Mouse (Mus musculus) left cerebral cortex, adult 2 months (tissue): ENCODE measurements at regions not wholly inside any gene's neighbourhood (a gene's known extent, or its start where the extent isn't known, plus 50 kb on each side); places are given as distances from the start of the nearest gene placed in this dataset.

Experiments
- DNase-seq, 2 experiments: peaks; one replicate each; pipeline ENCODE4 v3.0.0; 2021 to 2022; ENCODE audit warnings: low spot score in 2 of 2, mixed read lengths in 1 of 2; ENCODE audit errors: extremely low spot score in 1 of 2
- H3K27ac ChIP-seq: fragments of 200-600 bp; 2 replicates; pipeline ENCODE4 v1.8.1; 2022
- H3K4me3 ChIP-seq: fragments of 200-600 bp; 2 replicates; pipeline ENCODE4 v1.8.1; 2022
- CTCF ChIP-seq: fragments of 200-600 bp; IDR thresholded peaks from 2 replicates; pipeline ENCODE4 v1.8.1; 2022; ENCODE audit warnings: antibody characterized with exemption, mild to moderate bottlenecking, moderate library complexity
- intact Hi-C: fragments of 180-260 bp; cut with DNase I; formaldehyde crosslinking; loops from one replicate; pipeline ENCODE4 v1.15.1; 2025

DNA sequence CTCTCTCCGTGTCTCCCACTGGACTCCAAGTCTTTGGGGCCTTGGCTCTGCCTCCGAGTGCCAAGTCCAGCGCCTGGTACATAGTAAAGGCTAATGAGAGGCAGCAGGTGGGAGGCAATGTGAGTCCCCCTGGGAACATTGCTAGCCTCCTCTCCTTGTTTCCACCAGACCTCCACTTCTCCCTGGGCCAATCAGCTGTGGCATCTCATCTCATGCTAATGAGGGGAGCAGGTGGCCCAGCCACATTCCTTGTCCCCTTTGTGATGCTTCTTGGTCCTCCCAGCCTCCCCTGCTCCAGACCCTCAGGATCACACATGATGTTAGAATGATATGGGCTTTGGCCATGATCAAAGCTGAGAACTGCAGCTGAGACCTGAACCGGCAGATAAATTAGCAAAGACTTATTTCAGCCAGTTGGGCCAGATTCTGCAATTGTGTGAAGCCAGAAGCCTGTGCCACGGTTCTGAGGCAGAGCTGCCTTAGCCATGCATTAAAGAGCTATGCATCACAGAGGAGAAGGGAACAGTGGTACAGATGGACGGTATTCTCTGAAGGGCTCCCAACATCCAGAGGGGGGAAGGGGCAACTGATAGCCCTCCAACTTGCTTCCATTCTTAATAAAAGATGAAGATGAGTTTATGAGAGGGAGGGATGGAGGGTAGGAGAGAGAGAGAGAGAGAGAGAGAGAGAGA, 208.0 kb upstream of the Id2 start:
- no peak for DNase-seq
- TF ChIP-seq CTCF, result no peak
- intact Hi-C loops, result no loop called here
- H3K27ac ChIP-seq, result no peak overlapping the region
- no peak overlapping the region for H3K4me3 ChIP-seq

DNA sequence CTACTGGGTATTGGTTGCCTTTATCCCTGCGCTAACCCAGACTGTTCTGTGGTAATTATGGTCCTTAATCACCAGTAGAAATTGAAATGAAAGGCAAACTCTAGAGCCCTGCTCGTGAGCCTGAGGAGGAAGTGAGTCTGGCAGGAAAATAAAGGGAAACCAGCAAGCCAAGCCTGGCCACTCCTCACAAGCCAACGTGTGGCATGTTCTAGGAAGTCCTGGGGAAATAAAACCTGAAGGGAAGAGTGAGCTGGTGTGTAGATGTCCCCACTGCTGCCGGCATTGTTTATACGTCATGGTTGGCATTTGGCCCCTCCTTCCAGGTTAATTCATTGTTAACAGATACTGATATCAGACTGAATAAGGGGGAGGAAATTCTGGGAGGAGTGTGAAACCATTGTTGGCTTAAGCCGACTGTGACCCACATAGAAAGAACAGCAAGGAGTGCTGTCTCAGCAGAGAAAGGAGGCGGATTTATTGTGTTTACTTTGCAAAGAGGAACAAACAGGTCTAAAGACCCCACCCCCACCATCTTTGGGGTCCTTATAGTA, 206.6 kb upstream of the Id2 start:
- Histone ChIP-seq H3K27ac (no peak overlapping the region), H3K4me3 (no peak overlapping the region)
- no peak for DNase-seq
- TF ChIP-seq CTCF, result no peak
- intact Hi-C loops, result no loop called here

- intact Hi-C loops, result no loop called here
- no peak for TF ChIP-seq CTCF
Measured at GRCm38 (mm10) chr12:25300804-25301390, 204.0 kb upstream of the Id2 start.

DNA sequence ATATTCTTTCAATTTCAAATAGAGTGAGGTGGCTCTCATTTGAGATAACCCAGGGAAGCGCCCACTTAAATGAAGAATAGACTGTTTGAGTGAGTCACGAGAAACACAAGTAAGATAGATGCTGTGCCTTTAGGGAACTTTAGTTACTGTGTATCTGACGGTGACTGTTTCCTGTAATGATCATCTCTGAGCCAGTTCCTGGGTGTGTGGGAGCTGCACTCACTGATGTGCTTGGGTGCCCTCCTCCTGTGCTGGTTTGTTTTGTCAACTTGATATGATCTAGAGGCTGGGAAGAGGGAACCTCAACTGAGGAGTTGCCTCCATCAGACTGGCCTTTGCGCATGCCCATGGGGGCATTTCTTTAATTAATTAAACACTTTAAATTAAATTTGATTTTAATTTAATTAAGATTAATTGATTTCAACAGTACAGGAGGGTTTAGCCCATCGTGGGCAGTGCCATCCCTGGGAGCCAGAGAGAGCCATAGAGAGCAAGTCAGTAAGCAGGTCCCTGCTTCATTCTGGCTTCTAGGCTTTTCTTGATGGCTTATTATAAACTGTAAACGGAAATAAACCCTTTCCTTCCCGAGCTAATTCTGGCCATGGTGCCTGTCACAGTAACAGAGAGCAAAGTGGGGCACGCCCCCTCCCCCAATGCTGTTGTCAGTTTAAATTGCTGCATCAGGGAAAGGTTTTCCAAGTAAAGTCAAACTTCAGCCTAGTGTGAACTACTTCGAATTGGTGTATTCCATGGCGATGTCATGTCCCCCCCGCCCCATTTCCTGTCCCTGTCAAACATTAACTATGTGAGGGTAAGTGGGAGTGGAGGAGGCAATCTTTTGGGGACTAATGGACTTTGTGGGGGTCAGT, 202.9 kb upstream of the Id2 start:
- TF ChIP-seq CTCF, result no peak
- Histone ChIP-seq H3K4me3 (no peak overlapping the region), H3K27ac (no peak overlapping the region)
- intact Hi-C loops, result no loop called here
- no peak for DNase-seq

More at GRCm38 (mm10) chr12:25300804-25301390, 204.0 kb upstream of the Id2 start:
- Histone ChIP-seq H3K4me3 (no peak overlapping the region), H3K27ac (no peak overlapping the region)
- no peak for DNase-seq

DNA sequence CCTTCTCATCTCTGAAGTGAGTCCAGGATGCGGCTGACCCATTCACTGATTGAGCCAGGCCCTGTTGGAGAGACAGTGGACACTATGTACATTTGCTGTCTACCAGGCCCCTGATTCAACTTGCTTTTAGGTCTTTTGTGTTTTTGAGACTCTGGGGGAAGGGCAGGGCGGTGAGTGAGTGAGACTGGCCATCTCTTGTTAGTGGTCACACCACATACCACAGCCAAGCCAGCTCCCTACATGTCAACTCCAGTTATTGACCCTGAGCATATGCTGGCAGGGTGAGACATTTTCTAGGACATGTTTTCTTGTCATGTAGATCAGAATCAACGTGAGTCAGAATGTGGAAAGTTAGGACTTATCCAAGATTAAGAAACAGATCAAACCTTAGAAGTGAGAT, 201.8 kb upstream of the Id2 start:
- DNase-seq, result no peak
- intact Hi-C loops, result no loop called here
- Histone ChIP-seq H3K27ac (no peak overlapping the region), H3K4me3 (no peak overlapping the region)
- no peak for TF ChIP-seq CTCF

DNA sequence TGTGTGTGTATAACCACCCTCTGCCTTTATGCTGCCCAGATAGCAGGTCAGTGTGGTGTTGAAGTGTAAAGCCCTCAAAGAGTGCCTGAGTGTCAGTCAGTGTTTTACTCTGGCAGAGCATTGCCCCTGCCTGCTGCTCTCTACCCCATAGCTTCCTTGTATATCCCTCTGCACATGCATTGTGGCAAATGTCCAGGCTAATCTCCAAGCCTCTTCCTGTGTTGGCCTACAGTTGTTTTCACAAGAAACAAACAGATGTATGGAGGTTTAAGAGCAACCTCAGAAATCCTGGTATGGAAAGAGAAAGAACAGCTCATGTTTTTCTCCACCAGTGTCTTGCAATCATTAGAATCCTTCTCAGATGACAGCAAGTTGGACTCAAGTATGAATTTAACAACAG, 201.0 kb upstream of the Id2 start:
- DNase-seq, result no peak
- no peak overlapping the region for H3K27ac ChIP-seq
- TF ChIP-seq CTCF, result no peak
- intact Hi-C loops, result no loop called here
- H3K4me3 ChIP-seq, result no peak overlapping the region

DNA sequence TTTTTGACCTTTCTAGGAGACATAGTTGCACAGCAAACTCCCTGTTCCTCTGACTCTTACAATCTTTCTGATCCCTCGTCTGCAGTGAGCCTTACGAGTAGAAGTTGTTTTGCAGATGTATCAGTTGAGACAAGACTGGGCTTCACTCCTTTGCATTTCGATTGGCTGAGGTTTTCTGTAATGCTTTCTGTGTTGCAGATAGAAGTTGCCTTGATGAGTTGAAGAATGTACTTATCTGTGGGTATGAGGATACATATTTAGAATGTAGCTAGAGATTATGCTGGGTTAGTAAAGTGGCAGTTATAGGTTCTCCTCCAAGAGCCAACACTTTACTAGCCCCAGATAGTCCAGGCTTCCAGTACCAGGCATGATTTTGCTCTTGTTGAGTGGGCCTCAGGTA, 199.7 kb upstream of the Id2 start:
- intact Hi-C loops, result no loop called here
- no peak for TF ChIP-seq CTCF
- no peak overlapping the region for H3K27ac ChIP-seq
- H3K4me3 ChIP-seq, result no peak overlapping the region
- DNase-seq, result no peak

DNA sequence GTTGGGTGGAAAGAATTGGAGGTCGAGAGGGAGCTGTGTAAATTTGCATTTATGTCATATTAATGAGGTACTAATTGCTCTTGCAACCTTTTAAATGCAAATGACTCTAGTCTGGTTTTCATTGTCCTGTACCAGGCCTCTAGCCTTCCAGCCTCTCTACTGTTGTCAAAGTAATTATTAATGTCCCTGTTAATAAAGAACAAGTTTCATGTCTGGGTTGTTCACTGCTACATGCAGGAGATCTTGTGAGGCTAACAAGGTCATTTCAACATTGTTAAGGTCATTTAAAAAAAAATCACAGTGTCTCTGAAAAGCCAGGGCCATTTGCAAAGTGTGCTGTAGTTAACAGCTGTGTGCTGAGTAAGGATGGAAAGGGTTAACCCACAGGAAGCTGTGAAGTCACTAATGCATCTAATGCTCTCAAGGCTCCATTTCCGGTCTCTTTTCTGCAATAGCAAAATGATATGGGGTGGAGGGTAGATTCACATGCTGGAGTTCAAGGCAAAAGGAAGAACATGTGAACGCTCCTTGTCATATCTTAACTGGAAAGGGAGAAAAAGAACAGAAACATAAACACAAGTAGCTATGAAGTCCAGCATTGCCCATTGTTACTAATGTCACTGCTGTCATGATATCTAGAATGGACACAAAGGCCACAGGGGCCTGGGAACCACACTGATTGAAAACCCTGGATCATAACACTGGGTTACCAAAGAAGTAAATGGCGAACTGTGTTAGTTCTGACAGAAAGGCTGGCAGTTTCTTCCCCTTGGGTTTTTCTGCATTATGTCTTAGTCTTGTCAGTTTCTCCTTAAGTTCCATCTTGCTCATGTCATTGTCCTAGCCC, 197.5 kb upstream of the Id2 start:
- Histone ChIP-seq H3K27ac (no peak overlapping the region), H3K4me3 (no peak overlapping the region)
- DNase-seq, result no peak
- TF ChIP-seq CTCF, result no peak
- intact Hi-C loops, result no loop called here

GRCm38 (mm10) chr12:25293470-25294178, 196.7 kb upstream of the Id2 start:
- intact Hi-C loops, result no loop called here

GRCm38 (mm10) chr12:25289381-25289780, 192.4 kb upstream of the Id2 start:
- TF ChIP-seq CTCF, result no peak
- intact Hi-C loops, result no loop called here
- DNase-seq, result no peak

More at GRCm38 (mm10) chr12:25293470-25294178, 196.7 kb upstream of the Id2 start:
- Histone ChIP-seq H3K27ac (no peak overlapping the region), H3K4me3 (no peak overlapping the region)
- no peak for DNase-seq
- TF ChIP-seq CTCF, result no peak

DNA sequence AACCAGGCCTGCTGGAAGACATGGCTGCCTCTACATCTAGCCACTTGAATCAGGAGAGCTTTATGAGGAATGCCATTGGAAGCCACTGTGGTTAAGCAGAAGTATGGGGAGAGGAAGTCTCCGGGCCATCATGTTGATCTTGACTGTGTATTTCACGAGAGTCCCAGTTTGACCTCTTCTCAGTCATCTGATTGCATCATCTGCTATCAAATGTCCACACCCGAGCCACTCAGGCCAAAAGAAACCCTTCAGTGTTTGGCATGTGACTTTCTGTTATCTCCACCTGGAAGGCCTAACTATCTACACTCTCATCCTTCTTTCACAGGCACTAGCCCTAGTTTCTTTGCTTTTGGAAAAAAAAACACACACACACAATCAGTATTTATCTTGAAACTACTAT, 186.9 kb upstream of the Id2 start:
- no peak overlapping the region for H3K27ac ChIP-seq
- TF ChIP-seq CTCF, result no peak
- peak in 1 of 2 experiments; percentile 4 for DNase-seq
- H3K4me3 ChIP-seq, result no peak overlapping the region
- intact Hi-C loops, result no loop called here

More at GRCm38 (mm10) chr12:25289381-25289780, 192.4 kb upstream of the Id2 start:
- no peak overlapping the region for H3K4me3 ChIP-seq
- no peak overlapping the region for H3K27ac ChIP-seq
